Mouse (Mus musculus): Measurements from ENCODE around the gene Sorl1.

DNA sequence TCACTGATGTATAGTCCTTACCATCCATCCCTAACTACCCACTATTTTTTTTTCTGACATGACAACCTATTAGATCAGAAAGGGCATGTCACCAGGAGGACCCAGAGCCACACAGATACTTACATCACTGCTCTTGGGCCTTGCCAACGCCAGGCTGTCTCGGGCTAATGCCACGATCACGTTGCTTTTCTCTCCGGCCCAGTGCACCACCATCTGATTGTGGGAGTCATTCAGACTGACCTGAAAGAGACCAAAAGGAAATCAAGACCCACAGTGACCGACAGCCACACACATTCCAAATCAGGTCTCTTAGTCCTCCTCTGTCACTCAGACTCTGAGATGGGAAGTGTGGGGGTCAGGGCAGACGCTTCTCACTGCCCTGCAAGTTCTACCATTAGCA is 17.8 kb downstream of the Sorl1 start:
- no peak for TF ChIP-seq CTCF (conservative IDR thresholded peaks at IDR 0.05; ENCODE audit: insufficient read depth, insufficient read length, low read depth, low read length)
- TF ChIP-seq POLR2A (IDR thresholded peaks at IDR 0.05; ENCODE audit: low read depth, low read length), result no peak

Measured in kidney, adult 2 months (tissue).